Mouse (Mus musculus): ENCODE results near the gene Cntnap5b.

DNA sequence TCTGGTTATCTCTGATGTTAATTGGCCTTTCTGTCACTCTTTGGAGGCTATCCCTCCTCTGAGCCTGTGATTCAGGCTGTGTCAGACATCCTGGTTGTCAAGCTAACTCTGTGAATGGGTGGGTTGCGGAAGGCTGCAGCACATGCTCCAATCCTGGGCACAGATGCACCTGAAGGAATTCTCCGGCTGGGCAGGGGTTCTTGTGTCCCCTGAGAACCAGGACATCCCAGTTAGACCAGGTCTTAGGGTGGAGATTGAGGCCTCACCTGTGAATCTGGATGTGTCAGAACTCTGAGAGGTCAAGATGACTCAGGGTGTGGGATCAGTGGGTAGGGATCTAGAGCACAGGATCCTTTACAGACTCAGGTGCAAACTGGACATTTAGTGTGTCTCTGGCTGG, 691.3 kb downstream of the Cntnap5b start:
- TF ChIP-seq CTCF (IDR thresholded peaks at IDR 0.05; ENCODE audit: borderline replicate concordance, insufficient read depth, low read depth, low read length) (no peak), POLR2A (IDR thresholded peaks at IDR 0.05; ENCODE audit: borderline replicate concordance, insufficient read depth, low read length) (no peak)
